Comparison of ENCODE assay signal across 12 mouse cellular contexts in the genomic region with DNA sequence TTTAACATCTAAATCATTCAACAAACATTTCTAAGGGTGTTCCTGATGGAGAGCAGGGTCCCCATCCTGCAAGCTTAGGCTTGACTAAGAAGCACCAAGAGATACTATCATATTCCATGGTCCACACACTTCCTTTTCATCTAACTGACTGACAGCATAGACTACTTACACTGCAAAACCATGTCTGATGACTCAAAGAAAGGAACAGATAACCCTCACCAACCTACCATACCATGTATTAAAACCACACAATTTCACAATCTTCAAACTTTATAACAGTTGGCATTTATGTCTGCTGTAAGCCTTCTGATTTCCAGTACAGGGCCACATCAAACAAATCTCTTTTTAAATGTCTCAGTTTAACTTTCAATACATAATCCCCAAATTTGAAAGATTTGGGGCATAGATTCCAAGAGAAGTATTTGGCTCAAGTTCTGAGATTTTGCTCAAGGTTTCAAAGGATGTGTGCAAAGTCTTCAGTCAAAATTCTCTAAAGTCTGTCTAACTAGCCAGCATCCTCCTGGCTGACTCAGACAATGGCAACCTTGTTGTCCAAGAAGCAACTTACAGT.
"Had no signal": no experiment of that assay in that cellular context is flagged by ENCODE, and none has a peak within 500 bp of the region (broad histone marks: within the 10 kb centered on the region; RNA-seq: fewer than 3 reads in every experiment).

No protein-coding gene starts in this region.

- H3K36me3 ChIP-seq: limb, embryonic 10.5 days; limb, embryonic 13.5 days; liver, embryonic 13.5 days; midbrain, embryonic 12.5 days; midbrain, embryonic 15.5 days had no signal

- H3K4me3 ChIP-seq: limb, embryonic 10.5 days; limb, embryonic 13.5 days; liver, embryonic 13.5 days; midbrain, embryonic 12.5 days; midbrain, embryonic 15.5 days had no signal

- H3K27me3 ChIP-seq: limb, embryonic 13.5 days; liver, embryonic 13.5 days; midbrain, embryonic 12.5 days; midbrain, embryonic 15.5 days had no signal

- DNase-seq: kidney, adult 2 months; kidney, postnatal 25 days; liver, embryonic 13.5 days; lung, adult 2 months; lung, postnatal 14 days; lung, postnatal 4 days; thymus, postnatal 25 days had no signal

- ATAC-seq: intestine, postnatal 0 days; midbrain, embryonic 15.5 days had no signal

- H3K4me2 ChIP-seq: limb, embryonic 13.5 days; liver, embryonic 13.5 days; midbrain, embryonic 12.5 days; midbrain, embryonic 15.5 days had no signal
